Mouse (Mus musculus): Measurements from ENCODE around the gene B4galnt3. TPM values are rescaled to one million over a fixed set of nuclear protein-coding genes. Genes with fewer than 3 reads are reported as not detected.

The B4galnt3 gene
- polyA plus RNA-seq, 1 experiment from 2014 or later, result 1.1 TPM

DNA sequence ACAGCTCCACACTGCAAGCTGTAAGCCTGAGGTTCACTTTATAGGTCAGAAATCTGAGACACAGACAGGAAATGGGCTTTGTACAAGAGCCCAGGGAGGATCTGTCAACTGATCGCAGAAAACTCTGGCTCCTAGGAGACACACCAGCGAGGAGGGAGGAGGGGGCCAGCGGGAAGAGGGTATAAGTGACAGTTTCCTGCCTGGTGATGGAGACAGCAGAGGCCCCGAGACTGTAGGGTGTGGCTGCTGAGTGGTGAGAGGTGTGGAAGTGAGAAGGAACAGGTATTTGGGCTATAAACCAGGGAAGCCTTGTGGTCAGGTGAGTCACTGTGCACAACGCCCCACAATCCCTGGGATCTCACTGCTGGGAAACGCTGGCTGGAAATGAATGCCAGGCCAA, 30.2 kb downstream of the B4galnt3 start:
- Histone ChIP-seq H3K4me3 (no peak overlapping the region), H3K27ac (no peak overlapping the region), H3K36me3 (no peaks in the 10 kb centered on the region), H3K4me1 (peaks cover 8% of the 10 kb centered on the region; the same call in 1 of the 2 replicates), H3K27me3 (no peaks in the 10 kb centered on the region), H3K9me3 (no peaks in the 10 kb centered on the region), H3K4me2 (no peak overlapping the region), H3K9ac (no peak overlapping the region)
- ATAC-seq (ENCODE audit: insufficient number of reproducible peaks, low FRiP score, low TSS enrichment, low read depth), result no peak
- WGBS, result 31% methylated on average over 6 of the region's 6 CpGs

DNA sequence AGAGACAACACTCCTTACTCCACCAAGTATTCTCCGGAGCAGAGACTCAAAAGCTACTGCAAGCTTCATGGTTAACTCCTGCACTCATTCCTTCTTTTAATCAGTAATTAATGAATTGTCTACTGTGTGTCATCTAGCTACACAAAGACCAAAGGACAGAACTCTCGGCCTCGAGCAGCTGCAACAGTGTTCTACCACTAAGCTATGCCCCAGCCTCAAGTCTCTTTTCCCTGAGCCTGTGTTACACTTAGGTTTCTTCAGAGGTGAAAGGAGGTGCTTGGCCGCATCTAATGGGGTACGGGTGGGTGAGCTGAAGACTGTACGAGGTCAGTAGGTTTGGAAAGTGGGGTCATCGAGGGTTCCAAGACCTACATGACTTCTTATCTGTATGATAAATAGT, 30.8 kb downstream of the B4galnt3 start:
- Histone ChIP-seq H3K4me3 (no peak overlapping the region), H3K27ac (no peak overlapping the region), H3K27me3 (no peaks in the 10 kb centered on the region), H3K9ac (no peak overlapping the region), H3K9me3 (no peaks in the 10 kb centered on the region), H3K36me3 (no peaks in the 10 kb centered on the region), H3K4me2 (no peak overlapping the region), H3K4me1 (peaks cover 8% of the 10 kb centered on the region; the same call in 1 of the 2 replicates)
- ATAC-seq (ENCODE audit: insufficient number of reproducible peaks, low FRiP score, low TSS enrichment, low read depth), result no peak
- 86% methylated on average over 7 of the region's 7 CpGs for WGBS

DNA sequence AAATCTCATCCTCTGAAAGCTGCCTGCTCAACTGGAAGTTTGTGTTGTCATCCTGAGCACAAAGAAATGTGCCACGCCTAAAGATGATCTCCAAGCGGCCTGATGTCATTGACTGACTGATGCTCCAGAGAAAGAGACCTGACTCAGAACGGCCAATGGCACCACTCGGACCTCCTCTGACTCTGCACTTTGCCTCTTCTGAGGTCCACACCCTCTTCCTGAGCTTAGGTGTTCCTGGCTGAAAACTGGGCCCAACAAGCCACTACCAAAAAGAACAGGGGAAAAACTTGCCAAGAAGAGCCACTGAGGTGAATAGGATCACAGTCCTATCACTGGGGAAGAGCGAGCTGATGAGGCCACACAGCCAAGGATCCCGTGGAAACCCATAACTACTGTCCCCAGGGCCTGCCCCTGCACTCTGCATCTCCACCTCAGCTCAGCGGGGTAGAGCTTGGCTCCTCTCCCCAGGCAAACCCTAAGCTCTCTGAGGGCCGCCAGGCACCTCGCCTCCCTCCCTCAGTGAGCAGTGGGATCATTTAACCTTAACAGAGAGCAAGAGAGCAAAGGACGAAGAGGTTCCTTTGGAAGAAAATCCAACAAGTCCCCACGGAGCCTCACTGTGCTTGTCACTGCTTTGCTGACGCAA, 31.4 kb downstream of the B4galnt3 start:
- no peak for ATAC-seq (ENCODE audit: insufficient number of reproducible peaks, low FRiP score, low TSS enrichment, low read depth)
- Histone ChIP-seq H3K9me3 (no peaks in the 10 kb centered on the region), H3K9ac (no peak overlapping the region), H3K36me3 (no peaks in the 10 kb centered on the region), H3K4me1 (peaks cover 8% of the 10 kb centered on the region; the same call in 1 of the 2 replicates), H3K4me3 (no peak overlapping the region), H3K27ac (no peak overlapping the region), H3K27me3 (no peaks in the 10 kb centered on the region), H3K4me2 (no peak overlapping the region)
- WGBS, result 62% methylated on average over 12 of the region's 12 CpGs

DNA sequence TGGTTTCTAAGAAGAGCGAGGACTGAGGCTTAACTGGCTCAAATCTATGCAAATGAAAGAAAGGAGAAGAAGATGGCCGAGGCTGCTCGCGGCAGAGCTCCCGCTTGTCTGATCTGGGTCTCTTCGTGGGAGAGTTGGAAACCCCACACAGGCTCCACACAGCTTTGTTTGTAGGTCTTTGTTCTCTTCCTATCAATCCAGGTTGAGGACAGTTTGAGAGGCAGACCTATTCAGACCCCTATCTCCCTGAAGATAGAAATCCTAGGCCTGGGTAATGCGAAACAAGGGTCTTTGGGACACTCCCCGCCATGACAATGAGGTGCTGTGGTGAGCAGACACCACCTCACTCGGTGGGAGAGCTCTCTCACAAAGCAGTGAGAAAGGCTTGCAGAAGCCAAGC, 34.9 kb downstream of the B4galnt3 start:
- Histone ChIP-seq H3K4me1 (peaks cover 8% of the 10 kb centered on the region; the same call in 1 of the 2 replicates), H3K9ac (no peak overlapping the region), H3K36me3 (no peaks in the 10 kb centered on the region), H3K9me3 (no peaks in the 10 kb centered on the region), H3K27ac (no peak overlapping the region), H3K4me2 (no peak overlapping the region), H3K27me3 (no peaks in the 10 kb centered on the region), H3K4me3 (no peak overlapping the region)
- WGBS, result 58% methylated on average over 9 of the region's 9 CpGs
- no peak for ATAC-seq (ENCODE audit: insufficient number of reproducible peaks, low FRiP score, low TSS enrichment, low read depth)

DNA sequence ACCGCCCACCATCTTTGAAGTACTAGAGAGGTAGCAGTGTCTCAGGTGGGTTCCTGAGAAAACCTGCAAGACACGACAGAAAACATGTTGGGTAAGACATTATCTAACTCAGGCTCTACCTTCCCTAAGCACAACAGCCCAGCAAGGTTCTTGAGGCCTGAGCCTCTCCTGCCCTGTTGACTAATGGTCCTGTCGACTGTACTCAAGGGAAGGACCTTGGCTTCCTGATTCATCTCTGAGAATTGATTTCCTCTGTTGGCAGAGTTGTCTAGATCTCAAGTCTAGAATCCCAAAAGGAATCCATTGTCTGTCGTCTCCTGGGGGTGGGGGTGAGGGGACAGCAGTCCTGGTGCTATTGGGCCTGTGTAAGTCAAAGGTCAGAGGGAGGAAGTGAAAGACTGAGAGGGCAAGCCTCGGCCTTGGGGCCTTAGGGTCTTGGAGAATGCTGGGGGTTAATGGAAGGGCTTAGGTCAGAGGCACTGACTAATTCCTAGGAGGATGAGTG, 37.9 kb downstream of the B4galnt3 start:
- no peak for ATAC-seq (ENCODE audit: insufficient number of reproducible peaks, low FRiP score, low TSS enrichment, low read depth)
- H3K4me2 ChIP-seq, result no peak overlapping the region
- WGBS, result 64% methylated on average over 5 of the region's 5 CpGs
- no peaks in the 10 kb centered on the region for H3K4me1 ChIP-seq
- H3K4me3 ChIP-seq, result no peak overlapping the region
- H3K27me3 ChIP-seq, result no peaks in the 10 kb centered on the region
- no peaks in the 10 kb centered on the region for H3K9me3 ChIP-seq
- no peak overlapping the region for H3K27ac ChIP-seq
- no peak overlapping the region for H3K9ac ChIP-seq
- H3K36me3 ChIP-seq, result no peaks in the 10 kb centered on the region

GRCm38 (mm10) chr6:120255701-120256100, 38.7 kb downstream of the B4galnt3 start:
- H3K4me1 ChIP-seq, result no peaks in the 10 kb centered on the region
- no peak overlapping the region for H3K4me2 ChIP-seq
- 70% methylated on average over 12 of the region's 12 CpGs for WGBS
- no peaks in the 10 kb centered on the region for H3K27me3 ChIP-seq
- H3K9me3 ChIP-seq, result no peaks in the 10 kb centered on the region
- ATAC-seq (ENCODE audit: insufficient number of reproducible peaks, low FRiP score, low TSS enrichment, low read depth), result no peak
- no peaks in the 10 kb centered on the region for H3K36me3 ChIP-seq
- H3K27ac ChIP-seq, result no peak overlapping the region
- no peak overlapping the region for H3K4me3 ChIP-seq
- no peak overlapping the region for H3K9ac ChIP-seq

GRCm38 (mm10) chr6:120255144-120255543, 39.2 kb downstream of the B4galnt3 start:
- Histone ChIP-seq H3K4me2 (no peak overlapping the region), H3K9me3 (no peaks in the 10 kb centered on the region), H3K9ac (no peak overlapping the region), H3K4me3 (no peak overlapping the region), H3K27me3 (no peaks in the 10 kb centered on the region), H3K36me3 (no peaks in the 10 kb centered on the region), H3K27ac (no peak overlapping the region), H3K4me1 (no peaks in the 10 kb centered on the region)
- 52% methylated on average over 4 of the region's 4 CpGs for WGBS
- no peak for ATAC-seq (ENCODE audit: insufficient number of reproducible peaks, low FRiP score, low TSS enrichment, low read depth)

DNA sequence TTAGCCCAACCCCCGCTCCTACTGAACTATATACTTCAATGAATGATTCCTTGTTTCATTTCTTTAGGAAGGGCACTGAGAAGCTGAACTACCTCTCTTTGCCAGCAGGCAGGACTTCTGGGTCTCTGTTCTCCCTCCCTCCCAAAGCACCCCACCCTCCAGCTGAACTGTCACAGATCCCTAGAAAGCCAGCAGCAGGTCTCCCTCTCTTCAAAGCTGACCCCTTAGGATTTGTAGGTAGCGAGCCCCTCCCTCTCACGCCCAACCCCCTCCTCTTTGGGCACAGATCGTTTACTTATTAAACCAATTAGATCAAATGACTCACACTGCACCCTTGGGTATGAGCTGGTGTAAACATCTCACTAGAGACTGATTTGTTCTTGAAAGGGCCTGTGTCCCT, 39.7 kb downstream of the B4galnt3 start:
- Histone ChIP-seq H3K27ac (no peak overlapping the region), H3K4me3 (no peak overlapping the region), H3K36me3 (no peaks in the 10 kb centered on the region), H3K4me1 (no peaks in the 10 kb centered on the region), H3K27me3 (no peaks in the 10 kb centered on the region), H3K4me2 (no peak overlapping the region), H3K9ac (no peak overlapping the region), H3K9me3 (no peaks in the 10 kb centered on the region)
- 51% methylated on average over 4 of the region's 4 CpGs for WGBS
- ATAC-seq (ENCODE audit: insufficient number of reproducible peaks, low FRiP score, low TSS enrichment, low read depth), result 0 out of 2 replicates have a peak, but pooled peaks have one; percentile 52

- Histone ChIP-seq H3K9me3 (no peaks in the 10 kb centered on the region), H3K27me3 (no peaks in the 10 kb centered on the region), H3K36me3 (no peaks in the 10 kb centered on the region), H3K4me1 (no peaks in the 10 kb centered on the region), H3K4me2 (no peak overlapping the region), H3K9ac (no peak overlapping the region), H3K27ac (no peak overlapping the region), H3K4me3 (no peak overlapping the region)
- WGBS, result 90% methylated on average over 2 of the region's 2 CpGs
- no peak for ATAC-seq (ENCODE audit: insufficient number of reproducible peaks, low FRiP score, low TSS enrichment, low read depth)
Observed at GRCm38 (mm10) chr6:120252741-120253140, 41.6 kb downstream of the B4galnt3 start.

- H3K4me1 ChIP-seq, result no peaks in the 10 kb centered on the region
- no peak overlapping the region for H3K27ac ChIP-seq
- no peak for ATAC-seq (ENCODE audit: insufficient number of reproducible peaks, low FRiP score, low TSS enrichment, low read depth)
- no peaks in the 10 kb centered on the region for H3K27me3 ChIP-seq
- no peaks in the 10 kb centered on the region for H3K9me3 ChIP-seq
- 70% methylated on average over 7 of the region's 7 CpGs for WGBS
- no peak overlapping the region for H3K9ac ChIP-seq
- H3K4me2 ChIP-seq, result no peak overlapping the region
- H3K4me3 ChIP-seq, result no peak overlapping the region
- no peaks in the 10 kb centered on the region for H3K36me3 ChIP-seq
Observed at GRCm38 (mm10) chr6:120251010-120251409, 43.3 kb downstream of the B4galnt3 start.

GRCm38 (mm10) chr6:120249831-120250230, 44.5 kb downstream of the B4galnt3 start:
- WGBS, result 65% methylated on average over 5 of the region's 5 CpGs
- Histone ChIP-seq H3K4me2 (no peak overlapping the region), H3K9ac (no peak overlapping the region), H3K27me3 (no peaks in the 10 kb centered on the region), H3K4me3 (no peak overlapping the region), H3K27ac (no peak overlapping the region), H3K9me3 (no peaks in the 10 kb centered on the region), H3K36me3 (no peaks in the 10 kb centered on the region), H3K4me1 (no peaks in the 10 kb centered on the region)
- ATAC-seq (ENCODE audit: insufficient number of reproducible peaks, low FRiP score, low TSS enrichment, low read depth), result no peak

DNA sequence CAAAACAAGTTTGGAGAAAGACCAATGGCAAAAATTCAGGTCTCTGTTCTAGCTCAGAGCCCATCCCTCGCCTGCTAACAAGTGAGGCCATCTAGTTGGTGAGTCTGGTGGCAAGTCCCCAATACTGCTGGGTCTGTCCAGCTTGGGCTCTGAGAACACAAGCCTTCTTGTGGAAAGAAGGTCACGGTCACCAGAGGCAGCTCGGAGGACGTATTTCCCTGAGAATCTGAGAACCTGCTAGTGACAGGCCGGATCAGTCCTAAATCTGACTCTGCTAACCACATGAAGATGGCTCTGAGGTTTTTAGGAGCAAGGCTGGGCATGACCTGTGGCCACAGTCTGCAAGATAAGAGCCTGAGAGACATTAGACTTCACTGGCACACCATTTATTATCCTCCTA, 47.7 kb downstream of the B4galnt3 start:
- no peak for ATAC-seq (ENCODE audit: insufficient number of reproducible peaks, low FRiP score, low TSS enrichment, low read depth)
- H3K9ac ChIP-seq, result no peak overlapping the region
- no peak overlapping the region for H3K4me3 ChIP-seq
- H3K36me3 ChIP-seq, result no peaks in the 10 kb centered on the region
- H3K9me3 ChIP-seq, result no peaks in the 10 kb centered on the region
- H3K27ac ChIP-seq, result no peak overlapping the region
- H3K4me2 ChIP-seq, result no peak overlapping the region
- no peaks in the 10 kb centered on the region for H3K4me1 ChIP-seq
- no peaks in the 10 kb centered on the region for H3K27me3 ChIP-seq
- 76% methylated on average over 5 of the region's 5 CpGs for WGBS

DNA sequence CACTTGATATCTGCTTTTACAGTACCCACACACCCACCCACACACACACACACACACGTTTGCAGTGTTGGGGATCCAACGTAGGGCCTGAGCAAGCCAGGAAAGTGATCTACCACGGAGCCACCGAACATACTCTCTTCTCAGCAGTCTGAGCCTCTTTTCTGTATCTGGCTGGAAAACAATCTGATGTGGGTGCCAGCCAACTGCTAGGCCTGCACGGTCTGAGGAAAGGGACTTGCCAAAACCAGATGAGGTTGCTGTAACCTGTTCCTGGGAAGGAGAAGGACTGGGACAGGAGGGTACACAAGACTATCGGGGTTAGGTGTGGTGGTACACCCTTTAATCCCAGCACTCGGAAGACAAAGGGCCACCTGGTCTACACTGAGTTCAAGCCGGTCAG, 51.1 kb downstream of the B4galnt3 start:
- no peak overlapping the region for H3K4me3 ChIP-seq
- H3K27ac ChIP-seq, result no peak overlapping the region
- H3K4me2 ChIP-seq, result no peak overlapping the region
- WGBS, result 72% methylated on average over 8 of the region's 8 CpGs
- no peaks in the 10 kb centered on the region for H3K36me3 ChIP-seq
- H3K27me3 ChIP-seq, result no peaks in the 10 kb centered on the region
- H3K9me3 ChIP-seq, result no peaks in the 10 kb centered on the region
- H3K4me1 ChIP-seq, result no peaks in the 10 kb centered on the region
- ATAC-seq (ENCODE audit: insufficient number of reproducible peaks, low FRiP score, low TSS enrichment, low read depth), result no peak
- H3K9ac ChIP-seq, result no peak overlapping the region

Data from limb, embryonic 15.5 days (tissue).